19 mouse cellular contexts compared by ENCODE assay signal in genomic region chr3:88654621-88655020, GRCm38 (mm10). TPM values are rescaled to one million over a fixed set of nuclear protein-coding genes. Genes with fewer than 3 reads are reported as not detected.
A peak's percentile ranks its signal among the peaks of the same experiment; 100 is the strongest.
DNase-seq lines count a peak whose midpoint lies in the region; ATAC-seq and TF ChIP-seq lines count a peak whose summit lies in the region.
"Had no signal": no experiment of that assay in that cellular context is flagged by ENCODE, and none has a peak within 500 bp of the region (broad histone marks: within the 10 kb centered on the region; RNA-seq: fewer than 3 reads in every experiment).

No protein-coding gene starts in this region.

- H3K9me3 ChIP-seq in embryonic facial prominence, embryonic 13.5 days: no peaks in the 10 kb centered on the region
- no peaks in the 10 kb centered on the region for H3K9me3 ChIP-seq in embryonic facial prominence, embryonic 10.5 days
- no peaks in the 10 kb centered on the region for H3K9me3 ChIP-seq in heart, postnatal 0 days (replicated peaks; ENCODE audit: control insufficient read depth, low read length)
- no peaks in the 10 kb centered on the region for H3K9me3 ChIP-seq in hindbrain, embryonic 14.5 days (ENCODE audit: control insufficient read depth, low read length)
- H3K9me3 ChIP-seq: lung, embryonic 15.5 days; midbrain, embryonic 13.5 days; neural tube, embryonic 12.5 days had no signal

- no peak for TF ChIP-seq CTCF in heart, postnatal 0 days (IDR thresholded peaks at IDR 0.05; ENCODE audit: low read depth)

- DNase-seq in embryonic facial prominence, embryonic 10.5 days (ENCODE audit: low spot score): no peak
- DNase-seq in 3T3-L1 (ENCODE audit: low read depth, low spot score): peak; percentile 66
- peak; percentile 60 for DNase-seq in gonadal fat pad, adult 2 months (ENCODE audit: low read depth)
- peak; percentile 89 for DNase-seq in heart, postnatal 0 days (ENCODE audit: low spot score)
- no peak for DNase-seq in cerebellum, adult 11 months
- no peak for DNase-seq in hindbrain, embryonic 14.5 days (ENCODE audit: low spot score)
- DNase-seq in frontal cortex, postnatal 36 days (ENCODE audit: low spot score in 2 of 2): no peak
- DNase-seq: cerebellum, adult 18-20 months; gastrocnemius, postnatal 10 days; retina, postnatal 1 day had no signal

- H3K4me1 ChIP-seq in embryonic facial prominence, embryonic 13.5 days: peaks cover 18% of the 10 kb centered on the region; the same call in 1 of the 2 replicates
- H3K4me1 ChIP-seq in embryonic facial prominence, embryonic 10.5 days: peaks cover 4% of the 10 kb centered on the region; the same call in 1 of the 2 replicates
- peaks cover 22% of the 10 kb centered on the region for H3K4me1 ChIP-seq in heart, postnatal 0 days (ENCODE audit: control insufficient read depth, insufficient read depth)
- no peaks in the 10 kb centered on the region for H3K4me1 ChIP-seq in hindbrain, embryonic 14.5 days (replicated peaks; ENCODE audit: control insufficient read depth, insufficient read depth, low read length)
- H3K4me1 ChIP-seq: midbrain, embryonic 13.5 days; neural tube, embryonic 12.5 days had no signal

- no peak overlapping the region for H3K4me2 ChIP-seq in embryonic facial prominence, embryonic 13.5 days
- H3K4me2 ChIP-seq in heart, postnatal 0 days (ENCODE audit: low read depth, low read length): peak overlapping the region; percentile 4; the same call in 1 of the 2 replicates
- no peak overlapping the region for H3K4me2 ChIP-seq in hindbrain, embryonic 14.5 days (replicated peaks)
- H3K4me2 ChIP-seq: lung, embryonic 15.5 days; midbrain, embryonic 13.5 days; neural tube, embryonic 12.5 days had no signal

- no peak overlapping the region for H3K9ac ChIP-seq in embryonic facial prominence, embryonic 13.5 days
- no peak overlapping the region for H3K9ac ChIP-seq in heart, postnatal 0 days (replicated peaks; ENCODE audit: low read depth, low read length)
- H3K9ac ChIP-seq in hindbrain, embryonic 14.5 days: no peak overlapping the region
- H3K9ac ChIP-seq: lung, embryonic 15.5 days; midbrain, embryonic 13.5 days; neural tube, embryonic 12.5 days had no signal

- 75% methylated on average over 4 of the region's 4 CpGs for WGBS in embryonic facial prominence, embryonic 13.5 days
- WGBS in embryonic facial prominence, embryonic 10.5 days: 87% methylated on average over 4 of the region's 4 CpGs
- 24% methylated on average over 4 of the region's 4 CpGs for WGBS in heart, postnatal 0 days
- WGBS in hindbrain, embryonic 14.5 days: 87% methylated on average over 4 of the region's 4 CpGs

- peak; percentile 60; the same call in 1 of the 2 replicates for TF ChIP-seq EP300 in heart, postnatal 0 days (IDR thresholded peaks at IDR 0.05; ENCODE audit: low read depth)

- H3K27ac ChIP-seq in embryonic facial prominence, embryonic 13.5 days: peak overlapping the region; percentile 4; the same call in 1 of the 2 replicates
- no peak overlapping the region for H3K27ac ChIP-seq in embryonic facial prominence, embryonic 10.5 days (replicated peaks)
- H3K27ac ChIP-seq in heart, postnatal 0 days (ENCODE audit: low read depth): peak overlapping the region; percentile 60
- H3K27ac ChIP-seq in hindbrain, embryonic 14.5 days: no peak overlapping the region
- H3K27ac ChIP-seq: layer of hippocampus, adult 2 months; lung, embryonic 15.5 days; midbrain, embryonic 13.5 days; neural tube, embryonic 12.5 days had no signal

- no peak overlapping the region for H3K4me3 ChIP-seq in embryonic facial prominence, embryonic 13.5 days
- no peak overlapping the region for H3K4me3 ChIP-seq in embryonic facial prominence, embryonic 10.5 days
- no peak overlapping the region for H3K4me3 ChIP-seq in heart, postnatal 0 days (ENCODE audit: low read depth, low read length)
- H3K4me3 ChIP-seq in hindbrain, embryonic 14.5 days (replicated peaks; ENCODE audit: low read length): no peak overlapping the region
- H3K4me3 ChIP-seq: layer of hippocampus, adult 2 months; lung, embryonic 15.5 days; midbrain, embryonic 13.5 days; neural tube, embryonic 12.5 days had no signal

- H3K27me3 ChIP-seq in embryonic facial prominence, embryonic 13.5 days: no peaks in the 10 kb centered on the region
- H3K27me3 ChIP-seq in embryonic facial prominence, embryonic 10.5 days (replicated peaks; ENCODE audit: low read depth, poor library complexity, severe bottlenecking): no peaks in the 10 kb centered on the region
- H3K27me3 ChIP-seq in heart, postnatal 0 days (ENCODE audit: control insufficient read depth, insufficient read depth, low read length): no peaks in the 10 kb centered on the region
- no peaks in the 10 kb centered on the region for H3K27me3 ChIP-seq in hindbrain, embryonic 14.5 days (ENCODE audit: control insufficient read depth, insufficient read depth, low read length)
- H3K27me3 ChIP-seq: lung, embryonic 15.5 days; midbrain, embryonic 13.5 days; neural tube, embryonic 12.5 days had no signal

- no peak for ATAC-seq in embryonic facial prominence, embryonic 13.5 days (ENCODE audit: insufficient number of reproducible peaks, insufficient read depth, low FRiP score, low TSS enrichment, low read depth)
- peak; percentile 81 for ATAC-seq in heart, postnatal 0 days (ENCODE audit: insufficient read depth, low read depth)
- ATAC-seq in hindbrain, embryonic 14.5 days (ENCODE audit: low FRiP score): no peak
- ATAC-seq: midbrain, embryonic 13.5 days; Patski had no signal

- no peaks in the 10 kb centered on the region for H3K36me3 ChIP-seq in embryonic facial prominence, embryonic 13.5 days
- H3K36me3 ChIP-seq in embryonic facial prominence, embryonic 10.5 days (replicated peaks): peaks cover 9% of the 10 kb centered on the region; the same call in 1 of the 2 replicates
- no peaks in the 10 kb centered on the region for H3K36me3 ChIP-seq in heart, postnatal 0 days (replicated peaks; ENCODE audit: control insufficient read depth, insufficient read depth, low read length)
- no peaks in the 10 kb centered on the region for H3K36me3 ChIP-seq in hindbrain, embryonic 14.5 days (replicated peaks; ENCODE audit: control insufficient read depth, insufficient read depth)
- H3K36me3 ChIP-seq: lung, embryonic 15.5 days; midbrain, embryonic 13.5 days; neural tube, embryonic 12.5 days had no signal

RNA-seq across cellular contexts. Expression of gene Rxfp4, which starts 1.7 kb away (rescaled TPM):
- polyA plus RNA-seq in embryonic facial prominence, embryonic 13.5 days (2015; fragmentation: Nextera tagmentation; extraction: Ambion mirVana): not detected in 2 replicates
- polyA plus RNA-seq in embryonic facial prominence, embryonic 10.5 days (2016; fragmentation: Nextera tagmentation; extraction: Ambion mirVana): not detected in 2 replicates
- not detected in 2 replicates for polyA plus RNA-seq in gonadal fat pad, adult 2 months (2012; rRNA removed)
- total RNA-seq in heart, postnatal 0 days (2014; rRNA removed; ENCODE audit: low replicate concordance): not detected in 2 replicates
- polyA plus RNA-seq in heart, postnatal 0 days (2015; fragmentation: Nextera tagmentation; extraction: Ambion mirVana): not detected in 2 replicates
- not detected in 2 replicates for polyA plus RNA-seq in hindbrain, embryonic 14.5 days (2014; fragmentation: Nextera tagmentation; extraction: Ambion mirVana)
- total RNA-seq: gastrocnemius, postnatal 10 days; layer of hippocampus, adult 2 months; left cerebral cortex, postnatal 36 days had no signal
- polyA plus RNA-seq: forebrain, embryonic 11.5 days; lung, embryonic 15.5 days; midbrain, embryonic 13.5 days; neural tube, embryonic 12.5 days; Patski; thymus, postnatal 0 days had no signal

RNA-seq across cellular contexts. Expression of gene Khdc4, which starts 31.0 kb away (rescaled TPM):
- 92.5 and 106 TPM in 2 replicates for polyA plus RNA-seq in embryonic facial prominence, embryonic 13.5 days (2015; fragmentation: Nextera tagmentation; extraction: Ambion mirVana)
- 98.6 and 105 TPM in 2 replicates for polyA plus RNA-seq in embryonic facial prominence, embryonic 10.5 days (2016; fragmentation: Nextera tagmentation; extraction: Ambion mirVana)
- 58.9 and 78.2 TPM in 2 replicates for polyA plus RNA-seq in gonadal fat pad, adult 2 months (2012; rRNA removed)
- 96.2 and 102 TPM in 2 replicates for total RNA-seq in heart, postnatal 0 days (2014; rRNA removed; ENCODE audit: low replicate concordance)
- polyA plus RNA-seq in heart, postnatal 0 days (2015; fragmentation: Nextera tagmentation; extraction: Ambion mirVana): 44.4 and 46.2 TPM in 2 replicates
- 79.3 and 86.7 TPM in 2 replicates for polyA plus RNA-seq in hindbrain, embryonic 14.5 days (2014; fragmentation: Nextera tagmentation; extraction: Ambion mirVana)

RNA-seq across cellular contexts. Expression of gene Arhgef2, which starts 48.9 kb away (rescaled TPM):
- polyA plus RNA-seq in embryonic facial prominence, embryonic 13.5 days (2015; fragmentation: Nextera tagmentation; extraction: Ambion mirVana): 91.6 and 99.4 TPM in 2 replicates
- 110 and 116 TPM in 2 replicates for polyA plus RNA-seq in embryonic facial prominence, embryonic 10.5 days (2016; fragmentation: Nextera tagmentation; extraction: Ambion mirVana)
- 49.5 and 64.5 TPM in 2 replicates for polyA plus RNA-seq in gonadal fat pad, adult 2 months (2012; rRNA removed)
- 81.1 and 146 TPM in 2 replicates for total RNA-seq in heart, postnatal 0 days (2014; rRNA removed; ENCODE audit: low replicate concordance)
- polyA plus RNA-seq in heart, postnatal 0 days (2015; fragmentation: Nextera tagmentation; extraction: Ambion mirVana): 52.2 and 56.1 TPM in 2 replicates
- polyA plus RNA-seq in hindbrain, embryonic 14.5 days (2014; fragmentation: Nextera tagmentation; extraction: Ambion mirVana): 96.0 and 115 TPM in 2 replicates

Comparison
In these comparisons a context has a peak if more than half of its experiments do, and no peak if none do; other contexts are left out.
1. H3K27ac ChIP-seq: peak in embryonic facial prominence, embryonic 13.5 days (single experiment) and heart, postnatal 0 days (single experiment); none in embryonic facial prominence, embryonic 10.5 days (single experiment) and hindbrain, embryonic 14.5 days (single experiment).
2. DNase-seq: peak in 3T3-L1 (single experiment), gonadal fat pad, adult 2 months (single experiment) and heart, postnatal 0 days (single experiment); none in embryonic facial prominence, embryonic 10.5 days (single experiment), cerebellum, adult 11 months (single experiment), hindbrain, embryonic 14.5 days (single experiment) and frontal cortex, postnatal 36 days (0 of 2).